Mouse (Mus musculus) ES-Bruce4 (cell line): ENCODE data around the gene Timm50. TPM values are rescaled to one million over a fixed set of nuclear protein-coding genes. Genes with fewer than 3 reads are reported as not detected.

ENCODE experiments used
- H3K27ac ChIP-seq: 2 replicates; pipeline ENCODE4 v1.5.1; 2012; ENCODE audit warnings: low read length, inconsistent platforms; ENCODE audit not compliant: insufficient read depth
- H3K27me3 ChIP-seq: 2 replicates; pipeline ENCODE4 v1.6.1; 2012; ENCODE audit warnings: mild to moderate bottlenecking, low read length, inconsistent platforms; ENCODE audit not compliant: control insufficient read depth, poor library complexity, insufficient read depth, severe bottlenecking
- H3K36me3 ChIP-seq: 2 replicates; pipeline ENCODE4 v1.6.1; 2012; ENCODE audit warnings: inconsistent platforms, mild to moderate bottlenecking, low read length, moderate library complexity; ENCODE audit not compliant: control insufficient read depth, poor library complexity, insufficient read depth, severe bottlenecking
- H3K4me1 ChIP-seq: one replicate; pipeline ENCODE4 v1.8.1; 2011; ENCODE audit warnings: low read length; ENCODE audit not compliant: control insufficient read depth, insufficient read depth
- H3K4me3 ChIP-seq: 2 replicates; pipeline ENCODE4 v1.5.1; 2011; ENCODE audit warnings: low read depth, mild to moderate bottlenecking, low read length
- H3K9ac ChIP-seq: 2 replicates; pipeline ENCODE4 v1.6.1; 2012; ENCODE audit warnings: low read depth, mild to moderate bottlenecking, inconsistent platforms; ENCODE audit not compliant: poor library complexity, severe bottlenecking
- H3K9me3 ChIP-seq: replicated peaks from 2 replicates; pipeline ENCODE4 v1.6.1; 2012; ENCODE audit warnings: mild to moderate bottlenecking, low read length, inconsistent platforms; ENCODE audit not compliant: control insufficient read depth, poor library complexity, insufficient read depth, severe bottlenecking
- CTCF ChIP-seq: IDR thresholded peaks from one replicate; pipeline ENCODE4 v1.8.1; 2011; ENCODE audit warnings: low read depth, low read length
- EP300 ChIP-seq: IDR thresholded peaks from 2 replicates; pipeline ENCODE4 v1.6.1; 2011; ENCODE audit warnings: low read depth, low read length; ENCODE audit not compliant: insufficient read depth
- POLR2A ChIP-seq: IDR thresholded peaks from one replicate; pipeline ENCODE4 v1.8.1; 2011; ENCODE audit warnings: low read length; ENCODE audit not compliant: insufficient read depth
- polyA plus RNA-seq: library from polyadenylated mRNA; stranded (reverse); fragments of >200 nt; gene quantifications from 2 replicates; pipeline ENCODE4 v1.2.4, GENCODE M21; 2011; ENCODE audit warnings: low read depth; ENCODE audit not compliant: missing spikeins, insufficient read depth, insufficient read length

The Timm50 gene
- polyA plus RNA-seq, 1 experiment: 70.5 TPM

DNA sequence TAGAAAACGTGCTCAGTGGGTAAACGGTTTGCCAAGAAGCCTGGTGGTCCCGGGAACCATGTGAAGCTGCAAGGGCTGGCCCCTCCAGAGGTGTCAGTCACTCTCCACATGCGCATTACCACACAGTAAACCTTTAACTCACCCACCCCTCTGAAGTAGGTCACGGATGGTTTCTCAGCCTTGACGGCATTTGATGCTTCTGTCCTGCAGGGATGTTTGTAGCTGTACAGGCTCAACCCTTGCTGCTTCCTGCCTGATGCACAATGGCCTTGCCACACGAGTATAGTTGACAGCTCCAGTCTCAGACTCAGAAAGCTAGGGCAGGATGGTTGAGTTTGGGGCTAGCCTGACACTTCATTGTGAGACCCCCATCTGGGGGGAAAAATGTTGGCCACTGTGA lies 31.2 kb downstream of the Timm50 start:
- no peaks in the 10 kb centered on the region for H3K9me3 ChIP-seq
- H3K27me3 ChIP-seq: no peaks in the 10 kb centered on the region
- no peaks in the 10 kb centered on the region for H3K4me1 ChIP-seq
- no peak overlapping the region for H3K4me3 ChIP-seq
- no peaks in the 10 kb centered on the region for H3K36me3 ChIP-seq
- no peak for TF ChIP-seq CTCF
- no peak for TF ChIP-seq POLR2A
- no peak for TF ChIP-seq EP300
- no peak overlapping the region for H3K9ac ChIP-seq
- H3K27ac ChIP-seq: no peak overlapping the region

DNA sequence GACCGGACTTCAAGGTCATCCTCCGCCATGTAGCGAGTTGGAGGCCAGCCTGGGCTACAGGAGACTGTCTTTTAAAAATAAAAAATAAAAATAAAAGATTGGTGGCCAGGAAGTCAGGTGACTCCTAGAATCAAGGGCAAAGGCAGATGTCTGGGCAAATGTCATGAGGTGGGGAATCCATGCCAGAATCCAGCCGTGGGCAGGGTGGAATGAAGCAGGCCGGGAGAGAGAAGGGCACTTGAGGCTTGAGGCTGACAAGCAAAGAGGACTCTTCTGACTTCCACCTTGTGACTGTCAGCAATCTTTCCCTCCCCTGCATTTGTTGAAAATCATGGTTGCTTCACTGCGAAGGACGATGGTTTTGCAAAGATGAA lies 33.6 kb downstream of the Timm50 start:
- no peaks in the 10 kb centered on the region for H3K4me1 ChIP-seq
- no peaks in the 10 kb centered on the region for H3K27me3 ChIP-seq
- no peak overlapping the region for H3K27ac ChIP-seq
- H3K36me3 ChIP-seq: no peaks in the 10 kb centered on the region
- H3K9me3 ChIP-seq: no peaks in the 10 kb centered on the region
- peak overlapping the region; percentile 78 for H3K4me3 ChIP-seq
- H3K9ac ChIP-seq: peak overlapping the region; percentile 80
- TF ChIP-seq CTCF: no peak

DNA sequence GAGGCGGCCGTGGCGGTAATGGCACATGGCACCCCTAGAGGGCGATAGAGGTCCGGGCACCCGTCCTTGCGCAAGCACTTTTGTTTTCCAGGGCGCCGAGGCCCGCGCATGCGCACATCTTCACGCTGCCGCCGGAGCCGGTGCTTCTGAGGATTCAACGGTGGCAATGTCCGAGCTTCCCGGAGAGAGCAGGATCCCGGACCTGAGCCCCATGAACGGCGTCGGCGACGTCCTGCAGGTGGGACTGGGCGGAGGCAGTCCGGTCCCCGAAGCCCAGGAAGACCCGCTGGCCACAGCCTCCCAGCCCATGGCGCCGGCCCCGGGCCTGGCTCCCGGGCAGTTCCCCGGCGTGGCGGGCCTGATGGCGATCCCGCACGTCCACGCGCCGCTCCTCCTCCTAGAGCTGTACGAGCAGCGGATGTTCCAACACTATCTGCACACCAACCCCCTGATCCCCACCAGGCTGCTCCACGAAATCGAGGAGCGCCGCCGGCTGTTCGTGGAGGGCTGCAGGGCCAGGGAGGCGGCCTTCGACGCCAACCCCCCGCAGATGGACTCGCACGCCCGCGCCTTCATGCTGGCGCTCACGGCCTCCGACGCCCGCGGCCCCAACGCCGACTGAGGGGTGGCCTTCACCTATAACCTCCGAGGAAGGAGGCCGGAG lies 34.1 kb downstream of the Timm50 start, which contains the start of gene Eid2b:
Gene Eid2b, plus strand, starts transcription at position 125 of the 664 bp plus-strand sequence.
- Histone ChIP-seq H3K27me3 (no peaks in the 10 kb centered on the region), H3K27ac (no peak within 1 kb of the TSS; the same call in 1 of the 2 replicates), H3K9ac (peak within 1 kb of the TSS; percentile 80), H3K4me3 (peak within 1 kb of the TSS; percentile 78), H3K36me3 (no peaks in the 10 kb centered on the region), H3K4me1 (no peaks in the 10 kb centered on the region), H3K9me3 (no peaks in the 10 kb centered on the region)
- no peak for TF ChIP-seq EP300
- TF ChIP-seq CTCF: peak; percentile 78
- no peak for TF ChIP-seq POLR2A

DNA sequence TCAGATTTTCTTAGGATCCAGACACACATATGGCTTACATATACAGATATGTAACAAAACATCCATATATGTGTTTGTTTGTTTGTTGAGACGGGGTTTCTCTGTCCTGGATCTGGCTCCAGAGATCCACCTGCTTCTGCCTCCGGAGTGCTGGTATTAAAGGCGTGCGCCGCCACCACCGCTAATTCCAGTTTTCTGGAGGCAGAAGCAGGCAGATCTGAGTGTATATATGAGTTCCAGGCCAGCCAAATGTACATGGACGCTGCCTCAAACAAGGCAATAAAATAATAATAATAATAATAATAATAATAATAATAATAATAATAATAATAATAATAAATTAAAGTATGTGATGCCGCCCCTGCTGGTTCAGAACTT lies 34.6 kb downstream of the Timm50 start:
- Histone ChIP-seq H3K4me3 (no peak overlapping the region), H3K27ac (no peak overlapping the region), H3K27me3 (no peaks in the 10 kb centered on the region), H3K9ac (0 out of 2 replicates have a peak overlapping the region, but pooled peaks have one; percentile 12), H3K36me3 (no peaks in the 10 kb centered on the region), H3K4me1 (no peaks in the 10 kb centered on the region), H3K9me3 (no peaks in the 10 kb centered on the region)
- TF ChIP-seq CTCF (no peak), POLR2A (no peak), EP300 (no peak)

DNA sequence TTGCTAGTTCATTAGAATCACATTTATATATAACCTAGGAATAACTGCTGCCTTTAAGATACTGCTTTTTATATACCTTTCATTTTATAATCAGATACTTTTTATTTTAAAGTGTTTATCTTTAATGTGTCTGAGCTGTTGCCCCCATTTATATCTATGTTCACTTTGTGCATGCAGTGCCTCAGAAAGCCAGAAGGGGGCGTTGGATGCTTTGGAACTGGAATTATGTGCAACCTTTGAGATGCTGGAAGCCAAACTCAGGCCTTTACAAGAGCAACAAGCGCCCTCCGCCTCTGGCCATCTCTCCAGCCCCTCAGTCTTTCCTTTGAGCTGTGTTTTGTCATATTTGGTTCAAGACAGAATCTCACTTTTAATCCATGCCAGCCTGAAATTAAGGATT lies 40.1 kb downstream of the Timm50 start:
- TF ChIP-seq EP300 (no peak), CTCF (no peak)
- Histone ChIP-seq H3K36me3 (no peaks in the 10 kb centered on the region), H3K4me3 (no peak overlapping the region)

DNA sequence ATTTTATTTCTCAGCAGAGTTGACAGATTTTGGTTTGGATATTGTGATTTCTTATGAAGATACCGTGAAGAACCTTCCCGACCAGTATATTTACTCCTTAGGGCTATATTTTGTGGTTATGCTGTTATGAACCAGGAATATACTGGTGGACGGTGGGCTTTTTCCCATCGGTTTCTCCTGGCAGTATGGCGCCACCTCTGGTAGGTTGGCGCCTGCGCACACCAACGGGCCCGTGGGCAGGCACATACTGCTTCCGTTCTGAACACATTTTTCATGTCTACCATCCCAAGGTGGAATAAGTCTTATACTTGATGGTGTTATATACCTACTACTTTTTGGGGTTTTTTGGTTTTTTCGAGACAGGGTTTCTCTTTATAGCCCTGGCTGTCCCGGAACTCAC lies 42.5 kb downstream of the Timm50 start:
- Histone ChIP-seq H3K9ac (no peak overlapping the region), H3K4me1 (no peaks in the 10 kb centered on the region), H3K27ac (no peak overlapping the region), H3K27me3 (no peaks in the 10 kb centered on the region), H3K9me3 (no peaks in the 10 kb centered on the region), H3K36me3 (no peaks in the 10 kb centered on the region), H3K4me3 (no peak overlapping the region)
- TF ChIP-seq POLR2A (no peak), CTCF (peak; percentile 72), EP300 (no peak)

More for the DNA sequence above, 40.1 kb downstream of the Timm50 start:
- no peaks in the 10 kb centered on the region for H3K9me3 ChIP-seq
- no peaks in the 10 kb centered on the region for H3K27me3 ChIP-seq
- no peak overlapping the region for H3K27ac ChIP-seq
- H3K9ac ChIP-seq: no peak overlapping the region
- H3K4me1 ChIP-seq: no peaks in the 10 kb centered on the region
